Mouse (Mus musculus) Patski (cell line): ENCODE data around the gene Stc2. TPM values are rescaled to one million over a fixed set of nuclear protein-coding genes. Genes with fewer than 3 reads are reported as not detected.
A peak's percentile ranks its signal among the peaks of the same experiment; 100 is the strongest.

Experiments
- ATAC-seq: fragments of 100-300 bp; one replicate; pipeline ENCODE4 v1.8.0; 2021
- CTCF ChIA-PET: fragments of 350-600 bp; sonication (Branson Sonifier 250); formaldehyde crosslinking; loops from one replicate; lab custom pipeline; 2022; ENCODE audit warnings: inconsistent platforms; lab: Charles Lee
- POLR2A ChIA-PET: fragments of 350-600 bp; sonication (Branson Sonifier 250); formaldehyde crosslinking; loops from one replicate; lab custom pipeline; 2022; ENCODE audit warnings: antibody characterized with exemption, inconsistent platforms; lab: Charles Lee
- DNase-seq: peaks from one replicate; pipeline ENCODE4 v3.0.0-alpha.2; 2011; ENCODE audit warnings: low read depth, low spot score
- H3K27me3 ChIP-seq: fragments of 371-371 bp; one replicate; pipeline ENCODE4 v1.5.1; 2021
- CTCF ChIP-seq: fragments of 100-300 bp; IDR thresholded peaks from one replicate; pipeline ENCODE4 v1.5.1; 2021
- in situ Hi-C: fragments of 300-500 bp; cut with MboI; formaldehyde crosslinking; loops from 3 replicates; pipeline ENCODE4 v1.11.1; 2018; ENCODE audit warnings: low pct_unique_long_range_greater_than_20kb, mixed read lengths
- polyA plus RNA-seq: library from polyadenylated mRNA; unstranded; gene quantifications from one replicate; pipeline ENCODE4 v1.2.3, GENCODE M21; 2021

Stc2 gene
- polyA plus RNA-seq, 1 experiment from 2014 or later, result 58.4 TPM

- DNase-seq (no peak), ATAC-seq (no peak)
- in situ Hi-C loops, result no loop called here
- H3K27me3 ChIP-seq, result no peaks in the 10 kb centered on the region
- no peak for TF ChIP-seq CTCF
- ChIA-PET POLR2A (no interaction called here), CTCF (interaction anchor here (1.0 to 1.3 kb wide), 3 partner anchors 9 to 281 kb away, joined by 3 to 4 read pairs (median 3); no protein-coding TSS in a partner anchor)
Measured at GRCm38 (mm10) chr11:31356866-31357265, 13.0 kb downstream of the Stc2 start.

- POLR2A ChIA-PET, result no interaction called here
- CTCF ChIA-PET, result no interaction called here
- no peak for TF ChIP-seq CTCF
- no peaks in the 10 kb centered on the region for H3K27me3 ChIP-seq
- no peak for ATAC-seq
- in situ Hi-C loops, result no loop called here
- no peak for DNase-seq
Measured at GRCm38 (mm10) chr11:31355737-31356136, 14.1 kb downstream of the Stc2 start.

- ATAC-seq (peak; percentile 51), DNase-seq (no peak)
- no peak for TF ChIP-seq CTCF
- ChIA-PET POLR2A (interaction anchor here (0.7 kb wide), 1 partner anchor 15 kb away, joined by 3 read pairs; the partner anchor contains the start of gene Stc2), CTCF (no interaction called here)
- in situ Hi-C loops, result no loop called here
- no peaks in the 10 kb centered on the region for H3K27me3 ChIP-seq
Measured at GRCm38 (mm10) chr11:31354514-31354913, 15.4 kb downstream of the Stc2 start.

Other genes starting within 250 kb of the Stc2 start
- gene Gm17332, start 187.6 kb downstream of the Stc2 start, polyA plus RNA-seq, result not detected